Mouse (Mus musculus) neural tube, embryonic 13.5 days (tissue): ENCODE measurements around the gene Lgals7. TPM values are rescaled to one million over a fixed set of nuclear protein-coding genes. Genes with fewer than 3 reads are reported as not detected.
A peak's percentile ranks its signal among the peaks of the same experiment; 100 is the strongest.

Experiments used
- ATAC-seq: fragments of 200-750 bp; cut with Nextera tagmentation; 2 replicates; pipeline ENCODE4 v1.8.0; 2017; ENCODE audit warnings: low read depth, mild to moderate bottlenecking, moderate TSS enrichment, moderate library complexity
- H3K27ac ChIP-seq: fragments of 300-500 bp; sonication (generic); replicated peaks from 2 replicates; pipeline ENCODE4 v1.5.1; 2015; ENCODE audit warnings: moderate library complexity, mild to moderate bottlenecking, inconsistent platforms
- H3K27me3 ChIP-seq: fragments of 300-500 bp; sonication (generic); 2 replicates; pipeline ENCODE4 v1.6.1; 2015; ENCODE audit warnings: mild to moderate bottlenecking, inconsistent platforms
- H3K36me3 ChIP-seq: fragments of 300-500 bp; sonication (generic); 2 replicates; pipeline ENCODE4 v1.6.1; 2015; ENCODE audit warnings: mild to moderate bottlenecking, inconsistent platforms
- H3K4me1 ChIP-seq: fragments of 300-500 bp; sonication (generic); replicated peaks from 2 replicates; pipeline ENCODE4 v1.6.1; 2015; ENCODE audit warnings: inconsistent platforms
- H3K4me2 ChIP-seq: fragments of 300-500 bp; sonication (generic); 2 replicates; pipeline ENCODE4 v1.6.1; 2015; ENCODE audit warnings: inconsistent platforms, mild to moderate bottlenecking, moderate library complexity
- H3K4me3 ChIP-seq: fragments of 300-500 bp; sonication (generic); 2 replicates; pipeline ENCODE4 v1.5.1; 2015; ENCODE audit warnings: mild to moderate bottlenecking, inconsistent platforms
- H3K9ac ChIP-seq: fragments of 300-500 bp; sonication (generic); 2 replicates; pipeline ENCODE4 v1.6.1; 2015; ENCODE audit warnings: moderate library complexity, mild to moderate bottlenecking, inconsistent platforms
- H3K9me3 ChIP-seq: fragments of 300-500 bp; sonication (generic); 2 replicates; pipeline ENCODE4 v1.6.1; 2016; ENCODE audit warnings: inconsistent platforms
- WGBS: fragments of 180-500 bp; shearing (Covaris S2); methylation state at CpG from one replicate; pipeline ENCODE4 v1.1.7; 2015; 5-methylcytosine and 5-hydroxymethylcytosine counted together
- polyA plus RNA-seq: library from polyadenylated mRNA; unstranded; fragments of >200 nt; fragmentation: Nextera tagmentation; extraction: Ambion mirVana; gene quantifications from 2 replicates; pipeline ENCODE4 v1.2.1, GENCODE M21; 2015

The Lgals7 gene
- polyA plus RNA-seq, 1 experiment from 2014 or later, result 6.1 TPM

DNA sequence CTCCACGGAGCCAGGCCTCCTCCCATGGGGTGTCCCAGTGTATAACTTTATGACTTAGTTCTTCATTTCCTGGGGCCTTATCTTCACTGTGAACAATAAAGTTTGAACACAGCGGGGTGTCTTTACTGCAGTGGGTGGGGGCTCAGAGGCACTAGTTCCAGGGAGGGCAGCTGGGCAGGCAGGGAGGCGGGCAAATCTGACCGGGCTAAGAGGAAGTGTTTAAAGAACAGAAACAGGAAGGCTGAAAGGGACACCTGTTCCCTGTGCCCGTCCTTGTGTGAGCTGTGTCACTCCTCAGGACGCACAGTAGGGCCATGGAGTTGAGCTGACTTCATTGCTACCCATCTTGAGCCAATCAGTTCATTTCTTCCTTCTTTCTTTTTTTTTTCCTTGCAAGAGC lies 31.5 kb upstream of the Lgals7 start:
- Histone ChIP-seq H3K27me3 (no peaks in the 10 kb centered on the region), H3K9me3 (no peaks in the 10 kb centered on the region), H3K27ac (no peak overlapping the region), H3K4me3 (no peak overlapping the region), H3K9ac (no peak overlapping the region), H3K4me2 (no peak overlapping the region), H3K36me3 (peaks cover 26% of the 10 kb centered on the region), H3K4me1 (no peaks in the 10 kb centered on the region)
- WGBS, result 45% methylated on average over 6 of the region's 6 CpGs
- no peak for ATAC-seq

DNA sequence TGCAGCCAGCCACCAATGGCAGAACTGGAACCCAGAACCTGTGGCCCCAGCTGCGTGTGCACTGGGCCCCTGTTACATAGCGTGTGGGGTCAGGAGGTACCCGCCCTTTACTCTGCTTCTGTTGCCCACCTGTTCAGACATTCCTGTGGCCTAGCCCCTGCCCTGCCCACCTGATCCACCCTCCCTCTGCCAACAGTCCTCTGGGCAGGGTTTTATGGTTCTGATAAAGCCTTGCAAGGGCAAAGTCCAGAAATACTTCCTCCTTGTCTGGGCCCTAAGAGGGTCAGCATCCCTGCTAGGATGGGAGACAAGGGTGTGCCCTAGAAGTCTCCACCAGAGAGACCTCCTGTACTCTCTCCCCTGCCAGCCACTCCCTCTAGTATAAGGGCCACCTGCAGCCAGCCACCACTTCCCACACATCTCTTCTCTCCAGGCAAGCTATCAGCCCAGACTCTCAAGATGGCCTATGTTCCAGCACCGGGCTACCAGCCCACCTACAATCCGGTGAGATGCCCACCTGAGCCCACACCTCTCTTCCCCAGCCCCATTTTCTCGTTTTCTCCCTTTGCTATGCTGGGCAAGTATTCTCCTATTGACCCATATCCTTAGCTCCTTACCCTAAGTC lies 29.8 kb upstream of the Lgals7 start, which contains the start of gene Lgals4:
Gene Lgals4 (plus strand): TSS at position 132 of the 625 bp plus-strand sequence.
- H3K36me3 ChIP-seq, result peaks cover 26% of the 10 kb centered on the region
- no peaks in the 10 kb centered on the region for H3K27me3 ChIP-seq
- no peak for ATAC-seq
- 87% methylated on average over 6 of the region's 6 CpGs for WGBS
- no peak within 1 kb of the TSS for H3K4me3 ChIP-seq
- H3K9ac ChIP-seq, result no peak within 1 kb of the TSS
- H3K4me2 ChIP-seq, result no peak within 1 kb of the TSS
- no peaks in the 10 kb centered on the region for H3K9me3 ChIP-seq
- no peak within 1 kb of the TSS for H3K27ac ChIP-seq
- H3K4me1 ChIP-seq, result no peaks in the 10 kb centered on the region

DNA sequence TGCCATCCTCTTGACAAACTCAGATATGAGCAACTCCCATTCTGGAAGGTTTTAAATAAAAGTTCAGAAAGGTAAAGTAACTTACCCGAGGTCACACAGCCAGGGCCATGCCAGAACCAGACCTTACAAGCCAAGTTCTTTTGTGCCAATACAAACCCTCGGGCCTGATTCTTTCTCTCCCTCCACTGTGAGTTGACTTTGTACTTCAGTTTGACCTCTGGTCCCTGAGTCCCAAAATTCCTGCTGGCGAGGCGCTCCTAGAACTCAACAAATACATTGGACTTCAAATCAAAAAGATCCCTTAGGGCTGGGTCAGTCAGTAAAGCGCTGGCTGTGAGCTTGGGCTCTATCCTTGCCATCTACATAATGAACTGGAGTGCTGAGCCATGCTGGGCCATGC lies 26.7 kb upstream of the Lgals7 start:
- peaks cover 4% of the 10 kb centered on the region for H3K36me3 ChIP-seq
- H3K9ac ChIP-seq, result no peak overlapping the region
- H3K4me1 ChIP-seq, result no peaks in the 10 kb centered on the region
- no peaks in the 10 kb centered on the region for H3K27me3 ChIP-seq
- H3K4me3 ChIP-seq, result no peak overlapping the region
- no peak overlapping the region for H3K27ac ChIP-seq
- no peaks in the 10 kb centered on the region for H3K9me3 ChIP-seq
- ATAC-seq, result no peak
- no peak overlapping the region for H3K4me2 ChIP-seq
- WGBS, result 84% methylated on average over 5 of the region's 5 CpGs

DNA sequence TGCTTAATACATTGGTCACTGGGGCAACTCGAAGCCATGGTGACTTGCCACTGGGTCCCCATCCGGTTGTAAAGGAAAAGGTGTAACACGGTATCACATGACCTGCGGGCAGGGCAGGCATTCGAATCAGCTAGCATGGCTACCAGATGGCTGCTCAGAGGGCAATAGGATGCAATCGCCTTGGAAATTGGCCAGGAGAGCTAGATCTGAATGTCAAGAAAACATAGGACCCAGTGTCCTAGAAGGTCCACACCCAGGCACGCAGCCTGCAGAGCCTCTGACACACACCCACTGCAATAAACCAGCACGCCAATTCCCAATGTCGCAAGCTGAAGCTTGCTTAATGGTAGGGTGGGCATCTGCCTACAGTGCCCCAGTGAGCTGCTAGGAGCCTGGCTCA lies 25.3 kb upstream of the Lgals7 start:
- WGBS, result 66% methylated on average over 9 of the region's 9 CpGs

DNA sequence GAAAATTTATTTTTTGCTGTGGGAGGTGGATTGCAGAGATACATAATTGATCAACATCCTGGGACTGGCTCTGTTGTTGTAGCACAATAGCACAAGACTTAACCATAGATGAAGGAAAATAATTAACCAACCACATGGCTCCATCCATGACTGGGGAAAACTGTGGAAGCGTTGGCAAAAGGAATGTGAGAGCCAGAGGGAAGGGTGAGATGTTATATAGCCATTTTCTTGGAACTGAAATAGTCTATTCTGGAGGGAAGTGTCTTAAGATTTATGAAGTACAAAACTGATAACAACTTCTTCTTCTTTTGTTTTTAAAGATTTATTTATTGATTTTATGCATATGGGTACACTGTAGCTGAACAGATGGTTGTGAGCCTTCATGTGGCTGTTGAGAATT lies 16.4 kb upstream of the Lgals7 start:
- Histone ChIP-seq H3K27me3 (no peaks in the 10 kb centered on the region), H3K36me3 (no peaks in the 10 kb centered on the region), H3K4me3 (no peak overlapping the region), H3K9ac (no peak overlapping the region), H3K27ac (no peak overlapping the region), H3K4me1 (no peaks in the 10 kb centered on the region), H3K9me3 (no peaks in the 10 kb centered on the region), H3K4me2 (no peak overlapping the region)
- 84% methylated on average over 1 of the region's 1 CpGs for WGBS
- ATAC-seq, result no peak

More for the DNA sequence above, 25.3 kb upstream of the Lgals7 start:
- no peak overlapping the region for H3K4me3 ChIP-seq
- H3K4me1 ChIP-seq, result no peaks in the 10 kb centered on the region
- H3K27ac ChIP-seq, result no peak overlapping the region
- no peak for ATAC-seq
- H3K9me3 ChIP-seq, result no peaks in the 10 kb centered on the region
- H3K27me3 ChIP-seq, result no peaks in the 10 kb centered on the region
- H3K36me3 ChIP-seq, result no peaks in the 10 kb centered on the region
- no peak overlapping the region for H3K4me2 ChIP-seq
- no peak overlapping the region for H3K9ac ChIP-seq

DNA sequence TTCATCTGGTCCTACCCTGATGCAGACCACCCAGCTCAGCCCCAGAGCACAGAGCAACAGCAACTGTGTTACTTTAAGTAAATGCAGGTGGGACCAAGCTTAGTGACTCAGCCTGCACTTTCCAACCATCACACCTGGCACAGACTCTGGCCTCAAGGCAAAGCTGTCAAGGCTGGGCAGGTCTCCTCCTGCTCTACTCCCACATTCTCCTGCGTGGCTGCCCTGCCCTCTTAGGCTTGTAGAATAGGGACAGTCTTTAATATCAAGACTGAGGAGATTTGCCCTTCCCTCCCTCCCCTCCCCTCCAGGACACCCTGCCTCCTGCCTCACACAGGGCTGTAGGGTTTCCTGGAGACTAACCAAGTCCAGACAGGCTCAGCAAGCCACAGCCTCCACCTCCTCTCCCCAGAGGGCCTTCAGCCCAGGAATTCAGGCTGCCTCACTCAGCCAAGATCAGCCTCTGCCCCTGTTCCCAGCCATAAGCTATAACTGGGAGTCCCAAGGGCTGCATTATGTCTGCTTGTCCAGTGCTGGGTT lies 13.9 kb upstream of the Lgals7 start:
- no peaks in the 10 kb centered on the region for H3K36me3 ChIP-seq
- no peak for ATAC-seq
- H3K27me3 ChIP-seq, result no peaks in the 10 kb centered on the region
- H3K9me3 ChIP-seq, result no peaks in the 10 kb centered on the region
- H3K9ac ChIP-seq, result no peak overlapping the region
- no peak overlapping the region for H3K4me3 ChIP-seq
- 48% methylated on average over 1 of the region's 1 CpGs for WGBS
- no peaks in the 10 kb centered on the region for H3K4me1 ChIP-seq
- H3K4me2 ChIP-seq, result no peak overlapping the region
- no peak overlapping the region for H3K27ac ChIP-seq

DNA sequence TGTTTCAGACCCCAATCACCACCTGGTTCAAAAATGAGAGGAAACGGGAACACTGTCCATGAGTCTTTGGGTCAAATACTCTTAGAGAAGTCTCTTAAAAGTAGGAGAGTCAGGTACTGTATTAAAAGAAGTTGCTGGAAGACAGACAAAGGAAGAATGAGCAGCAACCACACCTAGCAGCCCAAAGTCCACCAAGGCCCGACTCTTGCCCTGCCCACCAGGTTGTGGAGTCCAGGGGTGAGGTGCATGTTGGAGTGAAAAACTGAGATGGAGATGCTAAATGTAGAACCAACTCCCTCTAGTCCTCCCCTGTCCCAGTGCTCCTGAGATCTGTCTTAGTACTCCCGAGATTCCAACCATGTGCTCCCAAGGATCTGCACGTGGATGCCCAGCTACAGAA lies 13.0 kb upstream of the Lgals7 start:
- no peaks in the 10 kb centered on the region for H3K36me3 ChIP-seq
- H3K4me2 ChIP-seq, result no peak overlapping the region
- no peak overlapping the region for H3K4me3 ChIP-seq
- no peaks in the 10 kb centered on the region for H3K9me3 ChIP-seq
- ATAC-seq, result no peak
- H3K9ac ChIP-seq, result no peak overlapping the region
- no peak overlapping the region for H3K27ac ChIP-seq
- 86% methylated on average over 4 of the region's 4 CpGs for WGBS
- H3K4me1 ChIP-seq, result no peaks in the 10 kb centered on the region
- H3K27me3 ChIP-seq, result no peaks in the 10 kb centered on the region

DNA sequence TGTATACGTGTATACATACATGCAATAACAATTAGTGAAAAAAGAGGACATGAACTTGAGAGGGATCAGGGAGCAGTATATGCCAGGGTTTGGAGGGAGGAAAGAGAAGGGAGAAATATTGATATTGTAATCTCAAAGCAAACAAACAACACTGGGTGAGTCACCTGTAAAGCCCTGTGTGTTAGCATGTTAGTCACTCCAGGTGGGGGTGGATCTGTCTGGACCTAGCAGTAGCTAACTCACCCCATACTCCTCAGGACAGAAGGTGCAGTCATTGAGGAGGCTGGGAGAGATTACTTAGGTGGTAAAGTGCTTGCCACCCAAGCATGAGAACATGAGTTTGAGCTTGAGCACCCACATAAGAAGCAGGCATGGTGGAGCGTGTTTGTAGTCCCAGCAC lies 3.7 kb upstream of the Lgals7 start:
- whole genome bisulfite sequencing, result 86% methylated on average over 2 of the region's 2 CpGs
- Histone ChIP-seq H3K9ac (no peak overlapping the region), H3K27me3 (no peaks in the 10 kb centered on the region), H3K9me3 (no peaks in the 10 kb centered on the region), H3K4me2 (no peak overlapping the region), H3K4me1 (peaks cover 11% of the 10 kb centered on the region), H3K4me3 (no peak overlapping the region), H3K36me3 (no peaks in the 10 kb centered on the region), H3K27ac (no peak overlapping the region)
- no peak for ATAC-seq

DNA sequence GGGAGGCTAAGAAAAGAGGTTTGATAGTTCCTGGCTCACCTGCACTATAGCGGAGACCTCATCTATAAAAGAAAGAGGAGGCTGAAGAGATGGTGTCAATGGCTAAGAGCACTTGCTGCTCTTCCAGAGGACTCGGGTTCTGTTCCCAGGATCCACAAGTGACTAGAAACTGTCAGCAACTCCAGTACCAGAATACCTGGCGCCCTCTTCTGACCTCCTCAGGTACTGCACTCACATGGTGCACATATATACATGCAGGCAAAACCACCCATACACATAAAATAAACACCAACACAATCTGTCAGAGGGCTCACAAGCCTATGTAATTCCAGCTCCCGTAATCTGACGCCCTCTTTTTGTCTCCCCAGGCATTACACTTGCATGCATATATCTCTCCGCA lies 2.8 kb upstream of the Lgals7 start:
- Histone ChIP-seq H3K4me2 (no peak overlapping the region), H3K9ac (no peak overlapping the region), H3K36me3 (no peaks in the 10 kb centered on the region), H3K4me1 (peaks cover 15% of the 10 kb centered on the region), H3K9me3 (no peaks in the 10 kb centered on the region), H3K4me3 (no peak overlapping the region), H3K27me3 (no peaks in the 10 kb centered on the region), H3K27ac (no peak overlapping the region)
- 87% methylated on average over 6 of the region's 6 CpGs for WGBS
- ATAC-seq, result no peak

DNA sequence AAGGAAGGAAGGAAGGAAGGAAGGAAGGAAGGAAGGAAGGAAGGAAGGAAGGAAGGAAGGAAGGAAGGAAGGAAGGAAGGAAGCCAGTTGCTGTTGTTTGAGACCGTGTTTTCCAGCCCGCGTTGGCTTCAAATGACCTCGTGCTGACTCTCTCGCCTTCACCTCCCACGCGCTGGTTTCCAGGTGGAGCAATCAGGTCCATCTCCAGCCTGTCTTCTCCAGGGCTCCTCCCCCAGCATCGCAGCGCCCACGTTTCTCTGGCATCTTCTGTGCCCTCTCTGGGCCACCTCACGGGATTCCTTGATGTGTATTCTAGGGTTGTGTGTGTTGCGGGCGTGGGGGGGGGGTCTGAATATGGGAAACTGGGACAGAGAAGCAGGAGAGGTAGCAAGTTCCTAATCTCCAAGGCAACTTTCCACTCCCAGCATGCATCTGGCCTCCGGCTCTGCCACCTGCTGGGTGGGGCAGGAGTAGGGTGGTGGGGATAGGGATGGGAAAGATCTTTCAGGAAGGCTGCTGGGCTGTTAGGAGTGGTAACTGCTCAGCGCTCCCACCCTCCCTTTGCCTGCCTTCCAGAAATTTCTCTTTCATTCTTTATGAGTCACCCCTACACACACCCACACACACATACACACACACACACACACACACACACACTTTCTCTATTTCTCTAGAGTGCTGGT lies 695 bp upstream of the Lgals7 start:
- Histone ChIP-seq H3K9me3 (no peaks in the 10 kb centered on the region), H3K4me3 (no peak overlapping the region), H3K36me3 (no peaks in the 10 kb centered on the region), H3K27me3 (no peaks in the 10 kb centered on the region), H3K9ac (no peak overlapping the region), H3K4me1 (peaks cover 20% of the 10 kb centered on the region), H3K4me2 (no peak overlapping the region), H3K27ac (no peak overlapping the region)
- ATAC-seq, result no peak
- 79% methylated on average over 15 of the region's 15 CpGs for WGBS

DNA sequence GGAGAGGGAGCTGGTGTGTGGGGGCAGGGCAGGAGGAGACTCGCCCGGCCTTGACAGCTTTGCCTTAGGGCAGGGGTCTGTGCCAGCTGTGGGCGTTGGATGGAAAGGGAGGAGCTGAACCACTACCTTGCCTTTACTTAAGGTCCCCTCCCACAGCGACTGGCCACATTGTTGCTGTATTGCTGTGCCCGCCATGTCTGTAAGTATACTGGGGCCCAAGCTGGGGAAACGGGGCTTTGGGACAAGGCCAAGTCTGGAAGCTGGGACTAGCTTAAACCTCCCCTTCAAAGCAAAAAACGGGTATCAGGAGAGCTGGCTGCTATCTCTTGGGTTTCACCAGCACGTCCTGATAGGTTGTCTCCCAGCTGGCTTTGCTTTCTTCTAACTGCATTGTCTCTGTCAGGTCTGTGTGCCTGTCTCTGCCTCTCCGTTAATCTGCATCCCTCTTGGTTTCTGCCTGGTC lies 666 bp downstream of the Lgals7 start:
- Histone ChIP-seq H3K9me3 (no peaks in the 10 kb centered on the region), H3K9ac (no peak overlapping the region), H3K4me1 (peaks cover 20% of the 10 kb centered on the region), H3K27ac (no peak overlapping the region), H3K36me3 (no peaks in the 10 kb centered on the region), H3K4me2 (0 out of 2 replicates have a peak overlapping the region, but pooled peaks have one; percentile 2), H3K27me3 (no peaks in the 10 kb centered on the region), H3K4me3 (no peak overlapping the region)
- 43% methylated on average over 9 of the region's 9 CpGs for WGBS
- no peak for ATAC-seq

DNA sequence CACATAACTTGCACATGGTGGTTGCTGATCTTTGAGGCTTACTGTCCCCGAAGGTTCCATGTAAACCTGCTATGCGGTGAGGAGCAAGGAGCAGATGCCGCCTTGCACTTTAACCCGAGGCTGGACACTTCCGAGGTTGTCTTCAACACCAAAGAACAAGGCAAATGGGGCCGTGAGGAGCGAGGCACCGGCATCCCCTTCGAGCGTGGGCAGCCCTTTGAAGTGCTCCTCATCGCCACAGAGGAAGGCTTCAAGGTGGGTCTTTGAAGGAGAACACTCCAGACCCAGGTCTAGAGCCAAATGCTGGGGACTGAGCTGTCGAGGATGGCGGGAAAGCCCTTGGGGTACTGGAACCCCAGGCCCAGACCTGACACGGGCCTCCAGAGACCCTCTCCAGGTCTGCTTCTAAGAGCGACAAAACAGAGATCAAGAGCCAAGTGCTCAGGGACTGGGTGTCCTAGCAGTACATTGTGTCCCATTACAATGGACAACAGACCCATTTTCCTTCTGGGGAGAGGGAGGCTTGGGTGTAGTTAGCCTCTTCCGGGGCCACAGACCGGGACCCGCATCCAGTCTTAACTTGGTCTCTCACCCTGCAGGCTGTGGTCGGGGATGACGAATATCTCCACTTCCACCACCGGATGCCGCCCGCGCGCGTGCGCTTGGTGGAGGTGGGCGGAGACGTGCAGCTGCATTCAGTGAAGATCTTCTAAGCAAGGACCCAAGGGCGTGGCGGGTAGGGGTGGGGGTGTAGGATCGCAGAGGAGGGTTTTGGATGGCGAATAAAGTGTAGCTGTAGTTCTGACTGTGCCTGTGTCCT lies 2.0 kb downstream of the Lgals7 start:
- WGBS, result 44% methylated on average over 33 of the region's 33 CpGs
- H3K4me1 ChIP-seq, result peaks cover 20% of the 10 kb centered on the region
- H3K27ac ChIP-seq, result no peak overlapping the region
- peak overlapping the region; percentile 26 for H3K4me3 ChIP-seq
- peak; percentile 73 for ATAC-seq
- H3K27me3 ChIP-seq, result no peaks in the 10 kb centered on the region
- peak overlapping the region; percentile 62 for H3K9ac ChIP-seq
- H3K9me3 ChIP-seq, result no peaks in the 10 kb centered on the region
- no peaks in the 10 kb centered on the region for H3K36me3 ChIP-seq
- H3K4me2 ChIP-seq, result peak overlapping the region; percentile 51
